Mouse (Mus musculus) CH12.LX (cell line): ENCODE data around the gene Prep. TPM values are rescaled to one million over a fixed set of nuclear protein-coding genes. Genes with fewer than 3 reads are reported as not detected.

Experiments
- DNase-seq: peaks from one replicate; pipeline ENCODE4 v3.0.0-alpha.2; 2013; ENCODE audit errors: extremely low read depth
- H3K27ac ChIP-seq: 2 replicates; pipeline ENCODE4 v1.5.1; 2012; ENCODE audit warnings: low read depth, mild to moderate bottlenecking, control low read depth, moderate library complexity; ENCODE audit not compliant: insufficient read depth
- H3K27me3 ChIP-seq: replicated peaks from 2 replicates; pipeline ENCODE3; 2012; ENCODE audit warnings: inconsistent platforms
- H3K36me3 ChIP-seq, 2 experiments: replicated peaks in 1 of 2; 2 replicates each; pipeline versions ENCODE3 to v1.6.1; 2012; ENCODE audit warnings: inconsistent platforms in 1 of 2, low read length in 1 of 2, mild to moderate bottlenecking in 1 of 2, mixed read lengths in 1 of 2, moderate library complexity in 1 of 2; ENCODE audit not compliant: control insufficient read depth in 1 of 2, insufficient read depth in 1 of 2
- H3K4me1 ChIP-seq, 2 experiments: 2 replicates each; pipeline ENCODE4 v1.6.1; 2012; ENCODE audit warnings: inconsistent platforms in 1 of 2, moderate library complexity in 1 of 2; ENCODE audit not compliant: insufficient read depth in 2 of 2, control insufficient read depth in 1 of 2
- H3K4me2 ChIP-seq: 2 replicates; pipeline ENCODE4 v1.6.1; 2012; ENCODE audit warnings: low read depth, mild to moderate bottlenecking, control low read depth; ENCODE audit not compliant: poor library complexity, insufficient read depth, severe bottlenecking
- H3K4me3 ChIP-seq, 3 experiments: fragments of 150-350 bp in 1 of 3; sonication (generic) in 1 of 3; replicated peaks in 1 of 3; 2 replicates each; pipeline versions ENCODE3 to v1.5.1; 2011 to 2012; ENCODE audit warnings: low read depth in 2 of 3, low read length in 2 of 3, mild to moderate bottlenecking in 2 of 3, moderate library complexity in 2 of 3, control low read depth in 1 of 3, improper control_type of control experiment in 1 of 3, inconsistent platforms in 1 of 3, mixed read lengths in 1 of 3; ENCODE audit not compliant: poor library complexity in 1 of 3
- H3K79me2 ChIP-seq: replicated peaks from 2 replicates; pipeline ENCODE4 v1.6.1; 2012; ENCODE audit warnings: mild to moderate bottlenecking, moderate library complexity; ENCODE audit not compliant: control insufficient read depth, poor library complexity, insufficient read depth, severe bottlenecking; ENCODE audit errors: extremely low read depth
- H3K9ac ChIP-seq: 2 replicates; pipeline ENCODE4 v1.6.1; 2012; ENCODE audit warnings: low read depth, mild to moderate bottlenecking, control low read depth, moderate library complexity; ENCODE audit not compliant: insufficient read depth
- H3K9me3 ChIP-seq: replicated peaks from 2 replicates; pipeline ENCODE3; 2012; ENCODE audit warnings: low read length, inconsistent platforms, mixed read lengths
- BHLHE40 ChIP-seq: IDR thresholded peaks from 2 replicates; pipeline ENCODE4 v1.6.1; 2011; ENCODE audit warnings: mild to moderate bottlenecking, low read depth, low read length, improper control_type of control experiment
- CHD2 ChIP-seq: IDR thresholded peaks from 2 replicates; pipeline ENCODE4 v1.6.1; 2011; ENCODE audit warnings: low read length, improper control_type of control experiment
- CTCF ChIP-seq, 2 experiments: IDR thresholded peaks in 1 of 2; conservative IDR thresholded peaks in 1 of 2; 2 replicates each; pipeline ENCODE4 v1.5.1; 2011 to 2012; ENCODE audit warnings: low read depth in 2 of 2, low read length in 2 of 2, improper control_type of control experiment in 1 of 2, inconsistent platforms in 1 of 2, mild to moderate bottlenecking in 1 of 2, moderate library complexity in 1 of 2
- ELF1 ChIP-seq: IDR thresholded peaks from 2 replicates; pipeline ENCODE4 v1.6.1; 2014; ENCODE audit warnings: low read depth, mild to moderate bottlenecking, inconsistent platforms, low read length, improper control_type of control experiment
- EP300 ChIP-seq: IDR thresholded peaks from 2 replicates; pipeline ENCODE4 v1.6.1; 2011; ENCODE audit warnings: low read length, improper control_type of control experiment
- ETS1 ChIP-seq: conservative IDR thresholded peaks from 2 replicates; pipeline ENCODE4 v1.6.1; 2012; ENCODE audit warnings: low read depth, mild to moderate bottlenecking, inconsistent platforms, low read length, improper control_type of control experiment, moderate library complexity
- GABPA ChIP-seq: IDR thresholded peaks from 2 replicates; pipeline ENCODE4 v1.6.1; 2012; ENCODE audit warnings: low read depth, low read length, improper control_type of control experiment, inconsistent platforms; ENCODE audit not compliant: insufficient replicate concordance
- HCFC1 ChIP-seq: IDR thresholded peaks from 2 replicates; pipeline ENCODE4 v1.6.1; 2012; ENCODE audit warnings: low read depth, mild to moderate bottlenecking, inconsistent platforms, low read length, improper control_type of control experiment
- IRF4 ChIP-seq: IDR thresholded peaks from 2 replicates; pipeline ENCODE4 v1.6.1; 2014; ENCODE audit warnings: low read depth, mild to moderate bottlenecking, inconsistent platforms, low read length, improper control_type of control experiment
- JUN ChIP-seq: IDR thresholded peaks from 2 replicates; pipeline ENCODE4 v1.6.1; 2011; ENCODE audit warnings: low read depth, mild to moderate bottlenecking, low read length, improper control_type of control experiment, moderate library complexity; ENCODE audit not compliant: insufficient read depth
- JUND ChIP-seq: conservative IDR thresholded peaks from 2 replicates; pipeline ENCODE4 v1.6.1; 2011; ENCODE audit warnings: low read depth, low read length, improper control_type of control experiment
- MAFK ChIP-seq: IDR thresholded peaks from 2 replicates; pipeline ENCODE4 v1.6.1; 2011; ENCODE audit warnings: low read length, improper control_type of control experiment; ENCODE audit not compliant: insufficient replicate concordance
- MAX ChIP-seq: IDR thresholded peaks from 2 replicates; pipeline ENCODE4 v1.6.1; 2011; ENCODE audit warnings: low read length, improper control_type of control experiment
- MAZ ChIP-seq: IDR thresholded peaks from 2 replicates; pipeline ENCODE4 v1.6.1; 2012; ENCODE audit warnings: low read depth, mild to moderate bottlenecking, inconsistent platforms, low read length, improper control_type of control experiment, moderate library complexity
- MEF2A ChIP-seq: IDR thresholded peaks from 2 replicates; pipeline ENCODE4 v1.6.1; 2014; ENCODE audit warnings: low read depth, mild to moderate bottlenecking, inconsistent platforms, low read length, improper control_type of control experiment, borderline replicate concordance
- MXI1 ChIP-seq: IDR thresholded peaks from 2 replicates; pipeline ENCODE4 v1.6.1; 2011; ENCODE audit warnings: mild to moderate bottlenecking, low read depth, low read length, improper control_type of control experiment
- MYC ChIP-seq: IDR thresholded peaks from 2 replicates; pipeline ENCODE4 v1.6.1; 2011; ENCODE audit warnings: low read depth, mild to moderate bottlenecking, improper control_type of control experiment, low read length
- NELFE ChIP-seq: IDR thresholded peaks from 2 replicates; pipeline ENCODE4 v1.6.1; 2011; ENCODE audit warnings: low read depth, low read length, improper control_type of control experiment
- NRF1 ChIP-seq: IDR thresholded peaks from 2 replicates; pipeline ENCODE4 v1.6.1; 2014; ENCODE audit warnings: low read depth, mild to moderate bottlenecking, inconsistent platforms, low read length, improper control_type of control experiment, moderate library complexity
- POLR2AphosphoS2 ChIP-seq: IDR thresholded peaks from 2 replicates; pipeline ENCODE4 v1.6.1; 2011; ENCODE audit warnings: low read depth, low read length, improper control_type of control experiment
- RAD21 ChIP-seq: IDR thresholded peaks from 2 replicates; pipeline ENCODE4 v1.6.1; 2011; ENCODE audit warnings: low read depth, mild to moderate bottlenecking, low read length, improper control_type of control experiment, moderate library complexity
- RCOR1 ChIP-seq: conservative IDR thresholded peaks from 2 replicates; pipeline ENCODE4 v1.6.1; 2012; ENCODE audit warnings: low read depth, mild to moderate bottlenecking, inconsistent platforms, low read length, improper control_type of control experiment
- SIN3A ChIP-seq: IDR thresholded peaks from 2 replicates; pipeline ENCODE4 v1.6.1; 2012; ENCODE audit warnings: low read length, improper control_type of control experiment, inconsistent platforms
- TBP ChIP-seq: conservative IDR thresholded peaks from 2 replicates; pipeline ENCODE4 v1.6.1; 2011; ENCODE audit warnings: low read depth, low read length, improper control_type of control experiment
- TCF12 ChIP-seq: IDR thresholded peaks from 2 replicates; pipeline ENCODE4 v1.6.1; 2014; ENCODE audit warnings: low read depth, mild to moderate bottlenecking, inconsistent platforms, low read length, improper control_type of control experiment
- UBTF ChIP-seq: IDR thresholded peaks from 2 replicates; pipeline ENCODE4 v1.6.1; 2012; ENCODE audit warnings: low read depth, mild to moderate bottlenecking, inconsistent platforms, low read length, improper control_type of control experiment, moderate library complexity
- USF1 ChIP-seq: IDR thresholded peaks from 2 replicates; pipeline ENCODE4 v1.6.1; 2014; ENCODE audit warnings: low read depth, mild to moderate bottlenecking, inconsistent platforms, low read length, improper control_type of control experiment
- USF2 ChIP-seq: conservative IDR thresholded peaks from 2 replicates; pipeline ENCODE4 v1.6.1; 2011; ENCODE audit warnings: low read depth, low read length, improper control_type of control experiment
- ZKSCAN1 ChIP-seq: IDR thresholded peaks from 2 replicates; pipeline ENCODE4 v1.6.1; 2012; ENCODE audit warnings: low read depth, inconsistent platforms, low read length, improper control_type of control experiment, borderline replicate concordance
- ZNF384 ChIP-seq: IDR thresholded peaks from 2 replicates; pipeline ENCODE4 v1.6.1; 2012; ENCODE audit warnings: low read depth, low read length, improper control_type of control experiment, inconsistent platforms
- dilution Hi-C: fragments of 300-500 bp; cut with MboI; formaldehyde crosslinking; loops from 2 replicates; pipeline ENCODE4 v1.14.3; 2020; ENCODE audit warnings: low sequenced_read_pairs; ENCODE audit not compliant: extremely low pct_unique_long_range_greater_than_20kb, extremely low pct_ligation_motif_present
- in situ Hi-C: fragments of 300-500 bp; cut with MboI; formaldehyde crosslinking; loops from 3 replicates; pipeline ENCODE4 v1.14.3; 2019; ENCODE audit warnings: low sequenced_read_pairs, low pct_ligation_motif_present, low pct_unique_long_range_greater_than_20kb, mixed read lengths
- polyA plus RNA-seq: library from polyadenylated mRNA; unstranded; fragments of >175 nt; gene quantifications from 2 replicates; pipeline ENCODE4 v1.2.1, GENCODE M21; 2012; ENCODE audit warnings: low read depth; ENCODE audit not compliant: insufficient read length
- total RNA-seq, 2 experiments: library from RNA; depleted of rRNA; stranded (reverse); fragments of 300-350 nt in 1 of 2; fragments of >200 nt in 1 of 2; gene quantifications; 2 replicates each; pipeline ENCODE4 v1.2.3; 2012 to 2014

Gene Prep
- total and polyA plus RNA-seq, 3 experiments: 17.6 to 28.2 (median 25.7) TPM

DNA sequence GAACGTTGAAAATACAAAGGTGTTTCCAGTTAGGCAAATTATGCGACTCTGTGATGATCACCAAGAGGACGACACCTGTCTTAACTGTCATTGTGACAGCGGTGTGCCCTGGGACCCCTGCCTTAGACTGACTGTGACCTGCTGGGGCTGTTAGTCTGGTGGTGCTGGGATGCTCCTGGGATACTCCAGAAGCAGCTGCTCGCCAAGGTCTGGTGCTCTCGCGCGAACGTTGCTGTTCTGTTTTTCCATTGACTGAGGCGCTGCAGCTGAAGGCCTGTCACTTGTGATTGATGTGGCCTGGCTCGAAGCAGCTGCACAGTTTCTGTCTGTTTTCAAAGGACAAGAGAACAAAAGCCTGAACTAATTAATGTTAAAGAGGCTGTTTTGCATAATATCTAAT is 36.2 kb downstream of the Prep start:
- Histone ChIP-seq H3K27me3 (no peaks in the 10 kb centered on the region), H3K79me2 (no peaks in the 10 kb centered on the region; the same call in 1 of the 2 replicates), H3K36me3 (peaks cover 41 to 59% of the 10 kb centered on the region in 2 experiments), H3K9me3 (peaks cover 12% of the 10 kb centered on the region), H3K4me3 (no peak overlapping the region), H3K4me1 (peaks cover 8 to 67% of the 10 kb centered on the region in 2 experiments; a peak in 3 of 4 replicates), H3K27ac (peak overlapping the region; percentile 62), H3K9ac (no peak overlapping the region), H3K4me2 (no peak overlapping the region)
- no peak for TF ChIP-seq ZKSCAN1
- no peak; the same call in 1 of the 2 replicates for TF ChIP-seq HCFC1
- peak; percentile 86 for TF ChIP-seq TCF12
- TF ChIP-seq ELF1: no peak
- TF ChIP-seq SIN3A: peak; percentile 67
- TF ChIP-seq EP300: peak; percentile 70
- TF ChIP-seq MXI1: peak; percentile 70; the same call in 1 of the 2 replicates
- no peak for TF ChIP-seq NRF1
- peak; percentile 54 for TF ChIP-seq BHLHE40
- TF ChIP-seq UBTF: no peak
- no peak for TF ChIP-seq JUN
- no peak for TF ChIP-seq CTCF (conservative IDR thresholded peaks at IDR 0.05 in 1 of 2, IDR thresholded peaks at IDR 0.05 in 1 of 2; ENCODE audit: low read depth in 2 of 2, low read length in 2 of 2)
- TF ChIP-seq MAZ: no peak
- no peak for TF ChIP-seq MAX
- TF ChIP-seq MAFK: no peak
- no peak for TF ChIP-seq TBP
- no peak for TF ChIP-seq USF1
- peak; percentile 87 for TF ChIP-seq ETS1
- TF ChIP-seq JUND: no peak
- TF ChIP-seq MYC: no peak
- TF ChIP-seq RCOR1: no peak
- no peak for TF ChIP-seq NELFE
- no peak for TF ChIP-seq POLR2AphosphoS2
- TF ChIP-seq ZNF384: peak; percentile 5; the same call in 1 of the 2 replicates
- TF ChIP-seq MEF2A: peak; percentile 74; the same call in 1 of the 2 replicates
- peak; percentile 92 for TF ChIP-seq CHD2
- no peak for TF ChIP-seq USF2
- no peak for TF ChIP-seq RAD21
- TF ChIP-seq IRF4: peak; percentile 45; the same call in 1 of the 2 replicates
- TF ChIP-seq GABPA: no peak
- in situ Hi-C loops: no loop called here
- DNase-seq: peak; percentile 69
- dilution Hi-C loops: no loop called here
